Mouse (Mus musculus): Measurements from ENCODE around the gene Kcnj9. TPM values are rescaled to one million over a fixed set of nuclear protein-coding genes. Genes with fewer than 3 reads are reported as not detected.
A peak's percentile ranks its signal among the peaks of the same experiment; 100 is the strongest.

Gene Kcnj9
- polyA plus RNA-seq, 1 experiment from 2014 or later, result 1.3 TPM

DNA sequence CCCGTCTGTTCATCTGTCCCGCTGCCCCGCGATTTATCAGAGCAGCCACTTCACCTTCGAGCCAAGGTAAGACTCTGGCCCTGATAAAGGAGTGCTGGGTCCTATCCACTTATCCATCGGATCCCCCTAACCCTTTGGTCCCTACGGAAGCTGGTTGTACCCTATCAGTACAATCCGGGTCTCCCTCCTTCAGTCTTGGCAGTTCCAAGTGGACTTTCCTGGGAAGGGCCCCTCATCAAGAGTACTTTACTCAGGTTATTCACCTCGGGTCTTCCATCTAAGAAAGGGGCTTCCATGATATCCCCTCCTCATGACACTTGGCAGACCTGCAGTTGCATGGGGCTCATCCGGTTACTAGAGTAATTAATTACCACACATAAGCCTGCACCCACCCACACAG lies 12.3 kb upstream of the Kcnj9 start:
- no peaks in the 10 kb centered on the region for H3K36me3 ChIP-seq (ENCODE audit: control insufficient read depth, insufficient read depth, low read length)
- H3K9me3 ChIP-seq (replicated peaks; ENCODE audit: control insufficient read depth, low read length), result no peaks in the 10 kb centered on the region
- peak overlapping the region; percentile 62 for H3K4me2 ChIP-seq (ENCODE audit: low read length)
- peaks cover 5% of the 10 kb centered on the region; the same call in 1 of the 2 replicates for H3K4me1 ChIP-seq (ENCODE audit: control insufficient read depth, insufficient read depth, low read length)
- WGBS, result 15% methylated on average over 10 of the region's 10 CpGs
- H3K9ac ChIP-seq (ENCODE audit: low read length), result peak overlapping the region; percentile 60
- ATAC-seq (peak; percentile 1; the same call in 1 of the 2 replicates), DNase-seq (ENCODE audit: low spot score) (no peak)
- H3K27ac ChIP-seq (ENCODE audit: low read depth, low read length), result no peak overlapping the region
- H3K27me3 ChIP-seq (replicated peaks; ENCODE audit: control insufficient read depth, insufficient read depth, low read length), result no peaks in the 10 kb centered on the region
- peak overlapping the region; percentile 43 for H3K4me3 ChIP-seq (ENCODE audit: low read depth, low read length)

DNA sequence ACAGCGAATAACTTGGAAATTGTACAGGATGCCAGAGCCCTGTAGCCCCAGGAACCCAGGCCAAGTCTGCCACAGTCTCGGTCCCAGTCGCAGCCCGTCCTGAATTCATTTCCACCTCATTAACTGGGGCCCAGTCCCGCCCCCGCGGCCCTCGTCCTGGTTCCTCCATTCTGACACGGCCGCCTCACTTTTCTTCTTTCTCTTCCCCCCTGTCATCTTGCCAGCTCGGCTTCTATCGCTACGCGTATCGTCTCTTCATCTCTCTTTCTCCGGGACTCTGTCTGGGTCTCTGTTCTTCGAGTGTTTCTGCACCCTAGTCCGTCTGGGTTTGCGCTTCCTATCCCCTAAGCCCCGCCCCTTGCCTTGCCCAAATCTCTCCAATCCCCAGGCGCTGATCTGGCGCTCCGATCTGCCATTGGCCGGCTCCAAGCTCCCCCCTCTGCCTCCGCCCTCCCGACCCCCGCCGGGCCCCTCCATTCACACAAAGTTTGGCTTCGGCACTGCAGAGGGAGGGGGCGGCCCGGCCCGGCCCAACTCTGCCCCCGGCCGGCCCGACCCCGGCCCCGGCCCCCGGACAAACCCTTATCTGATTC lies 11.7 kb upstream of the Kcnj9 start, which contains the start of gene Kcnj10:
TSS of gene Kcnj10 (plus strand) at position 482 of the 593 bp plus-strand sequence.
- peak within 1 kb of the TSS; percentile 60 for H3K9ac ChIP-seq (ENCODE audit: low read length)
- under 1% methylated on average over 38 of the region's 38 CpGs for WGBS

DNA sequence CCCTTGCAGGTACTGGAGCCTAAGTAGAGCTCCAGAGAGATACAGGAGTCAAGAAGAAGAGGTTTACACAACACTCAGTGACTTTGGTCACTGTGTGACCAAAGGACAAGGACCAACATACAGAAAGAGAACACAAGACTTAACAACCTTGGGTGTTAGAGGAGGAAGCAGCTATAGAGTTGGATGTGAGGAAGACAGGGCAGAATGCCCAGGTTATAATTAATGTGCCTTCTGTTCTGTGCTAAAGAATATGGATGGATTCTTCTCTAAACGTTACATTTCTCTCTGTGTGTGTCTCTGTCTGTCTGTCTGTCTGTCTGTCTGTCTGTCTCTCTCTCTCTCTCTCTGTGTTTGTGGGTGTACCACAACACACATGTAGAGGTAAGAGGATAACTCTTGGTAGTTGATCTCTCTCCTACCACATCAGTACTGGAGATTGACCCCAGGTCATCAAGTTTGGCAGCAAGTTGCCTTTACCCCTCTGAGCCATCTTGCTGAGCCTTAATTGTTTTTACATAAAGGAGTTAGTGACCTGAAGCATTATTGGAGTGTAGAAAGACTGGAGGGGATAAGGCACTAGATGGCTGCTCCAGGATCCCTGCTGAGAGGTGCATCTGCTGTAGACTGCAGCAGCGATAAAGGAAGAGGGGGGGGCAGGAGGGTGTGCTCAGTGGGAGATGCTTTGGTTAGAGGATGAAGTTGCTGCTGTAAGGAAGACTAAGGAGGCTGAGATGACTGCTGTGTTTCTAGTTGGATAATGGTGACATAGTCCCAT lies 8.5 kb upstream of the Kcnj9 start:
- no peaks in the 10 kb centered on the region for H3K27me3 ChIP-seq (replicated peaks; ENCODE audit: control insufficient read depth, insufficient read depth, low read length)
- H3K36me3 ChIP-seq (ENCODE audit: control insufficient read depth, insufficient read depth, low read length), result no peaks in the 10 kb centered on the region
- H3K27ac ChIP-seq (ENCODE audit: low read depth, low read length), result no peak overlapping the region
- ATAC-seq, result no peak
- no peaks in the 10 kb centered on the region for H3K9me3 ChIP-seq (replicated peaks; ENCODE audit: control insufficient read depth, low read length)
- no peak overlapping the region for H3K4me2 ChIP-seq (ENCODE audit: low read length)
- 33% methylated on average over 2 of the region's 2 CpGs for WGBS
- H3K9ac ChIP-seq (ENCODE audit: low read length), result no peak overlapping the region
- DNase-seq (ENCODE audit: low spot score), result no peak
- H3K4me1 ChIP-seq (ENCODE audit: control insufficient read depth, insufficient read depth, low read length), result peaks cover 5% of the 10 kb centered on the region; the same call in 1 of the 2 replicates
- H3K4me3 ChIP-seq (ENCODE audit: low read depth, low read length), result no peak overlapping the region

More for the DNA sequence above, 11.7 kb upstream of the Kcnj9 start, which contains the start of gene Kcnj10:
- H3K27ac ChIP-seq (ENCODE audit: low read depth, low read length), result peak within 1 kb of the TSS; percentile 69
- peak within 1 kb of the TSS; percentile 43 for H3K4me3 ChIP-seq (ENCODE audit: low read depth, low read length)
- DNase-seq (ENCODE audit: low spot score) (peak; percentile 95), ATAC-seq (peak; percentile 97)
- H3K9me3 ChIP-seq (replicated peaks; ENCODE audit: control insufficient read depth, low read length), result no peaks in the 10 kb centered on the region
- peaks cover 5% of the 10 kb centered on the region; the same call in 1 of the 2 replicates for H3K4me1 ChIP-seq (ENCODE audit: control insufficient read depth, insufficient read depth, low read length)
- no peaks in the 10 kb centered on the region for H3K36me3 ChIP-seq (ENCODE audit: control insufficient read depth, insufficient read depth, low read length)
- peak within 1 kb of the TSS; percentile 62 for H3K4me2 ChIP-seq (ENCODE audit: low read length)
- H3K27me3 ChIP-seq (replicated peaks; ENCODE audit: control insufficient read depth, insufficient read depth, low read length), result no peaks in the 10 kb centered on the region

DNA sequence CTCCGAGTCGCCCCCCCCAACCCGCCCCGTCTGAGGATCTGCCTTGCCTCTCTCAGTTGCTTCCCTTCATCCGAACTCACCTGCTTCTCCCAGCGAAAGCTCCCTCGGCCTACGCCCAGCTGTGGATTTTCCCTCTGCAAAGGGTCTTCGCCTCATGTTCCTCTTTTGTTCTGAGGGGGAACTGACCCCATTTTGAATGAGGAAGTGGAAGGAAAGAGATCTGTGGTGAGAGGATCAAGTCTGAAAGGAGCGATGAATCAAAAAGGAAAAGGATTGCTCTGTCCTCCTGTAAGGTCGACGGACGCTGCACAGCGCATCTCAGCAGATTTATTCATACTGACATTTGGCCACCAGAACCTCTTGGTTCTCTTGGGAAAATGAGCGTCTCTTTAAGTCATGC lies 6.7 kb upstream of the Kcnj9 start:
- H3K4me1 ChIP-seq (ENCODE audit: control insufficient read depth, insufficient read depth, low read length), result peaks cover 5% of the 10 kb centered on the region; the same call in 1 of the 2 replicates

DNA sequence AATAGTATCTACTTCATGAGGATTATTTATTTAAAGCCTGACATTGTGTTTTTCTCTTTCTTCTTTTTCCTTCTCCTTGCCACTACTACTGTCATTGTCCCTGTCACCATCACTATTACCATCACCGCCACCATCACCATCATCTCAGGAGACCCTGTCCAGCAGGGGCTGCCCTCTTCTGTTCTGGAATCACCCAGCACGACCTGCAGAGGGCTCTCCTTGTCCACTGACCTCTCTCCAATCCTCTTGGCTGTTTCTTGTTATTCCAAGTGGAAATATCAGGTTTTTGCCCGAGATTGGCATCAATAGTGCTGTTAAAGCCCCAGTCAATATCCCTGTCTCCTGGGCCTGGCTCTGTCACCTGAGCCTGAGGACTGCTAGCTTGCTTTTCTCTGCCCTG lies 4.4 kb upstream of the Kcnj9 start:
- no peak overlapping the region for H3K4me2 ChIP-seq (ENCODE audit: low read length)
- H3K9me3 ChIP-seq (replicated peaks; ENCODE audit: control insufficient read depth, low read length), result no peaks in the 10 kb centered on the region
- no peaks in the 10 kb centered on the region for H3K36me3 ChIP-seq (ENCODE audit: control insufficient read depth, insufficient read depth, low read length)
- no peaks in the 10 kb centered on the region for H3K27me3 ChIP-seq (replicated peaks; ENCODE audit: control insufficient read depth, insufficient read depth, low read length)
- H3K4me1 ChIP-seq (ENCODE audit: control insufficient read depth, insufficient read depth, low read length), result peaks cover 9% of the 10 kb centered on the region; the same call in 1 of the 2 replicates
- H3K27ac ChIP-seq (ENCODE audit: low read depth, low read length), result no peak overlapping the region
- DNase-seq (ENCODE audit: low spot score) (no peak), ATAC-seq (no peak)
- no peak overlapping the region for H3K4me3 ChIP-seq (ENCODE audit: low read depth, low read length)
- WGBS, result 17% methylated on average over 3 of the region's 3 CpGs
- no peak overlapping the region for H3K9ac ChIP-seq (ENCODE audit: low read length)

More for the DNA sequence above, 6.7 kb upstream of the Kcnj9 start:
- ATAC-seq (no peak), DNase-seq (ENCODE audit: low spot score) (no peak)
- H3K36me3 ChIP-seq (ENCODE audit: control insufficient read depth, insufficient read depth, low read length), result no peaks in the 10 kb centered on the region
- H3K9me3 ChIP-seq (replicated peaks; ENCODE audit: control insufficient read depth, low read length), result no peaks in the 10 kb centered on the region
- no peaks in the 10 kb centered on the region for H3K27me3 ChIP-seq (replicated peaks; ENCODE audit: control insufficient read depth, insufficient read depth, low read length)
- H3K4me2 ChIP-seq (ENCODE audit: low read length), result no peak overlapping the region
- no peak overlapping the region for H3K4me3 ChIP-seq (ENCODE audit: low read depth, low read length)
- WGBS, result 81% methylated on average over 15 of the region's 15 CpGs
- H3K9ac ChIP-seq (ENCODE audit: low read length), result no peak overlapping the region
- H3K27ac ChIP-seq (ENCODE audit: low read depth, low read length), result no peak overlapping the region

DNA sequence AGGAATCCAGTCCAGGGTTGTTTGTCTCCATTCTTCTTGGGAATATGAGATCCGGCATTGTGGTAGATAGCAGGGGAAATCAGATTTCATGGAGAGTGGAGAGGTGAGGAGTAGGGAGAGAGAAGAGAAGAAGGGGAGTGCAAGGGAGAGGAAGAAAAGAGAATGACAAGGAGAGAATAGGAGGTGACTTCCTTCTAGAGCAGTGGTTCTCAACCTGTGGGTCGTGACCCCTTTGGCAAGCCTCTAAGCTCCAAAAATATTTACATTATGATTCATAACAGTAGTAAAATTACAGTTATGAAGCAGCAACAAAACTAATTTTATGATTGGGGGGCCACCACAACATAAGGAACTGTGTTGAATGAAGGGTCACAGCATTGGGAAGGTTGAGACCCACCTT lies 3.8 kb upstream of the Kcnj9 start:
- no peak for ATAC-seq
- Histone ChIP-seq H3K4me1 (ENCODE audit: control insufficient read depth, insufficient read depth, low read length) (peaks cover 11% of the 10 kb centered on the region; the same call in 1 of the 2 replicates), H3K27me3 (replicated peaks; ENCODE audit: control insufficient read depth, insufficient read depth, low read length) (no peaks in the 10 kb centered on the region), H3K4me3 (ENCODE audit: low read depth, low read length) (no peak overlapping the region), H3K36me3 (ENCODE audit: control insufficient read depth, insufficient read depth, low read length) (no peaks in the 10 kb centered on the region), H3K9ac (ENCODE audit: low read length) (no peak overlapping the region), H3K9me3 (replicated peaks; ENCODE audit: control insufficient read depth, low read length) (no peaks in the 10 kb centered on the region), H3K4me2 (ENCODE audit: low read length) (no peak overlapping the region), H3K27ac (ENCODE audit: low read depth, low read length) (no peak overlapping the region)
- DNase-seq (ENCODE audit: low spot score), result no peak
- WGBS, result 86% methylated on average over 2 of the region's 2 CpGs

DNA sequence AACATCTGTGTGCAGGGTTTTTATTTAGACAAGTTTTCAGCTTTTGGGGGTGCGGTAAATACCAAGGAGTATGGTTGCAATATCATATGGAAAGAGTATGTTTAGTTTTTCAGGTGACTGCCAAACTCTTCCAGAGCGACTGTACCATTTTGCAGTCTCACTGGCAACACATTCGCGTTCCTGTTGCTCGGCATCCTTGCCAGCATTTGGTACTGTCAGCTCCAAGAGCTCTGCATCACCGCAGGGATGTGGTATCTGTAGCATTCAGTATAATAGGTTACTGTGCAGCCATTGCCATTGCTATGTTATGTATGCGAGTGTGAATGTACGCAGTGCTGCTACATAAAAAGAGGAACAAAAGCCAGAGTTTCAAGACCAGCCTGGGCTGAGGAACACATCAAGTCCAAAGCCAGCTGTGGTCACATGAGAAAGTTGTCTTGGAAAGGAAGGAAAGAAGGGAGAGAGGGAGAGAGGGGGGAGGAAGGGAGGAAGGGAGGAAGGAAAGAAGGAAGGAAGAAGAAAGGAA lies 2.4 kb upstream of the Kcnj9 start:
- Histone ChIP-seq H3K27ac (ENCODE audit: low read depth, low read length) (no peak overlapping the region), H3K27me3 (replicated peaks; ENCODE audit: control insufficient read depth, insufficient read depth, low read length) (no peaks in the 10 kb centered on the region), H3K9me3 (replicated peaks; ENCODE audit: control insufficient read depth, low read length) (no peaks in the 10 kb centered on the region), H3K4me2 (ENCODE audit: low read length) (no peak overlapping the region), H3K4me3 (ENCODE audit: low read depth, low read length) (no peak overlapping the region), H3K4me1 (ENCODE audit: control insufficient read depth, insufficient read depth, low read length) (peaks cover 11% of the 10 kb centered on the region), H3K9ac (ENCODE audit: low read length) (no peak overlapping the region), H3K36me3 (ENCODE audit: control insufficient read depth, insufficient read depth, low read length) (no peaks in the 10 kb centered on the region)
- no peak for DNase-seq (ENCODE audit: low spot score)
- no peak for ATAC-seq
- 50% methylated on average over 8 of the region's 8 CpGs for WGBS

DNA sequence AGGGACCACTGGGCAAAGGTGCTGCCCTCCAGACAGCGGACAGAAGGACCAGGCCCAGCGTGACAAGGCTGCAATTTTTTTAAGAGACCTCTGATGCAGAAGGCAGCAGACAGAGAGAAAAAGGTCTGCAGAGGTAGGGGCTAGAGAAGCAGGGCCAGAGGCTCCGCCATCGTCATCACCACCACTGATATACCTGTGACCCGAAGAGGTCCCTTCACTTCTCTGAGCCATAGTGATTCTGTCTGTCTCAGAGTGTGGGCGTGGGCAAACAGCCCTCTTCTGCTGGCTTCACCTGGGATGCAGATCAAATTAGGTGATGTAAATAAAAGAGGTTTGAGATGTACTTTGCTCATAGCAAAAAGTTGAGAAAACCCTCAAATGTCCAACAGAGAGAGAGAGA lies 498 bp upstream of the Kcnj9 start:
- H3K4me2 ChIP-seq (ENCODE audit: low read length), result no peak overlapping the region
- H3K9ac ChIP-seq (ENCODE audit: low read length), result 0 out of 2 replicates have a peak overlapping the region, but pooled peaks have one; percentile 49
- no peaks in the 10 kb centered on the region for H3K9me3 ChIP-seq (replicated peaks; ENCODE audit: control insufficient read depth, low read length)
- H3K27me3 ChIP-seq (replicated peaks; ENCODE audit: control insufficient read depth, insufficient read depth, low read length), result no peaks in the 10 kb centered on the region
- no peak overlapping the region for H3K4me3 ChIP-seq (ENCODE audit: low read depth, low read length)
- ATAC-seq, result no peak
- 78% methylated on average over 6 of the region's 6 CpGs for whole genome bisulfite sequencing
- peaks cover 11% of the 10 kb centered on the region for H3K4me1 ChIP-seq (ENCODE audit: control insufficient read depth, insufficient read depth, low read length)
- no peaks in the 10 kb centered on the region for H3K36me3 ChIP-seq (ENCODE audit: control insufficient read depth, insufficient read depth, low read length)
- H3K27ac ChIP-seq (ENCODE audit: low read depth, low read length), result no peak overlapping the region
- no peak for DNase-seq (ENCODE audit: low spot score)

Measured in forebrain, embryonic 14.5 days (tissue).